Mouse (Mus musculus): ENCODE measurements at regions not wholly inside any gene's neighbourhood (a gene's known extent, or its start where the extent isn't known, plus 50 kb on each side); places are given as distances from the start of the nearest gene placed in this dataset.

- WGBS, result 57% methylated on average over 2 of the region's 2 CpGs
- H3K4me3 ChIP-seq (ENCODE audit: low read depth, low read length), result no peak overlapping the region
- H3K4me1 ChIP-seq (ENCODE audit: control insufficient read depth, insufficient read depth), result no peaks in the 10 kb centered on the region
- no peak for ATAC-seq (ENCODE audit: insufficient read depth, low read depth)
- no peaks in the 10 kb centered on the region for H3K36me3 ChIP-seq (replicated peaks; ENCODE audit: control insufficient read depth, insufficient read depth, low read length)
- H3K9me3 ChIP-seq (replicated peaks; ENCODE audit: control insufficient read depth, low read length), result no peaks in the 10 kb centered on the region
- no peak overlapping the region for H3K4me2 ChIP-seq (ENCODE audit: low read depth, low read length)
- no peak for TF ChIP-seq EP300 (IDR thresholded peaks at IDR 0.05; ENCODE audit: low read depth)
- TF ChIP-seq CTCF (IDR thresholded peaks at IDR 0.05; ENCODE audit: low read depth), result no peak
- no peaks in the 10 kb centered on the region for H3K27me3 ChIP-seq (ENCODE audit: control insufficient read depth, insufficient read depth, low read length)
- H3K9ac ChIP-seq (replicated peaks; ENCODE audit: low read depth, low read length), result no peak overlapping the region
- no peak overlapping the region for H3K27ac ChIP-seq (ENCODE audit: low read depth)
- no peak for DNase-seq (ENCODE audit: low spot score)
Observed at GRCm38 (mm10) chr9:82709411-82709983, 119.8 kb upstream of the Irak1bp1 start.

GRCm38 (mm10) chr9:82709991-82710593, 119.2 kb upstream of the Irak1bp1 start:
- Histone ChIP-seq H3K9me3 (replicated peaks; ENCODE audit: control insufficient read depth, low read length) (no peaks in the 10 kb centered on the region), H3K9ac (replicated peaks; ENCODE audit: low read depth, low read length) (no peak overlapping the region), H3K4me1 (ENCODE audit: control insufficient read depth, insufficient read depth) (no peaks in the 10 kb centered on the region), H3K4me3 (ENCODE audit: low read depth, low read length) (no peak overlapping the region), H3K27ac (ENCODE audit: low read depth) (no peak overlapping the region), H3K36me3 (replicated peaks; ENCODE audit: control insufficient read depth, insufficient read depth, low read length) (no peaks in the 10 kb centered on the region), H3K27me3 (ENCODE audit: control insufficient read depth, insufficient read depth, low read length) (no peaks in the 10 kb centered on the region), H3K4me2 (ENCODE audit: low read depth, low read length) (no peak overlapping the region)
- 68% methylated on average over 12 of the region's 12 CpGs for WGBS
- no peak for DNase-seq (ENCODE audit: low spot score)
- no peak for TF ChIP-seq EP300 (IDR thresholded peaks at IDR 0.05; ENCODE audit: low read depth)
- TF ChIP-seq CTCF (IDR thresholded peaks at IDR 0.05; ENCODE audit: low read depth), result no peak
- no peak for ATAC-seq (ENCODE audit: insufficient read depth, low read depth)

DNA sequence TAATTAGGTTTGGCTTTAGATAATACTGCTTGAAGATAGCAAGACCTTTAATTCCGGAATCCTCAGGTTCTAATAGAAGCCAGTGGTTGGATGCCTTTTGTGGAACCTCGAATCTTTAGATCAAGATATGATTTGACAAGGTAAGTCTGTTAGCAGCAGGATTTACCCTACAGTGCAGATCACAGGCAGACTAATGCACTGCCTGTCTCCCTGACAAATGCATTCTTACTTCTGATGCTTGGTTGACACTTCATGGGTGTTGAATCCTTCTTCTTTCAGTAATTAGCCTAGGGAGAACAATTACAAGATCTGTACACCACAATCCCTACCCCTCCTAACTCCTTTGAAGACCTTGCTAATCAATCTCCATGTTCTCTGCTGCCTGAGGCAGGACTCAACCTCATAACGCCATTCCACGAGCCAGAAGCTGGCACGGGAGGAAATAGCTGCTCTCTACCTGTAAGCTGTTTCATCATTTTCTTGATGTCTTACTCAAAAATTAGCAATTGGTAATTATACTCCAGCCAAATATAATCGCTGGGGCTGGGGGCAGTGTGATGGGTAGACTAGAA, 118.3 kb upstream of the Irak1bp1 start:
- H3K4me1 ChIP-seq (ENCODE audit: control insufficient read depth, insufficient read depth), result no peaks in the 10 kb centered on the region
- DNase-seq (ENCODE audit: low spot score) (no peak), ATAC-seq (ENCODE audit: insufficient read depth, low read depth) (no peak)
- H3K36me3 ChIP-seq (replicated peaks; ENCODE audit: control insufficient read depth, insufficient read depth, low read length), result no peaks in the 10 kb centered on the region
- H3K4me2 ChIP-seq (ENCODE audit: low read depth, low read length), result no peak overlapping the region
- 67% methylated on average over 6 of the region's 6 CpGs for WGBS
- H3K27ac ChIP-seq (ENCODE audit: low read depth), result no peak overlapping the region
- H3K9me3 ChIP-seq (replicated peaks; ENCODE audit: control insufficient read depth, low read length), result no peaks in the 10 kb centered on the region
- TF ChIP-seq EP300 (IDR thresholded peaks at IDR 0.05; ENCODE audit: low read depth) (no peak), CTCF (IDR thresholded peaks at IDR 0.05; ENCODE audit: low read depth) (no peak)
- H3K27me3 ChIP-seq (ENCODE audit: control insufficient read depth, insufficient read depth, low read length), result no peaks in the 10 kb centered on the region
- no peak overlapping the region for H3K9ac ChIP-seq (replicated peaks; ENCODE audit: low read depth, low read length)
- H3K4me3 ChIP-seq (ENCODE audit: low read depth, low read length), result no peak overlapping the region

- no peak overlapping the region for H3K27ac ChIP-seq (ENCODE audit: low read depth)
- no peaks in the 10 kb centered on the region for H3K36me3 ChIP-seq (replicated peaks; ENCODE audit: control insufficient read depth, insufficient read depth, low read length)
- H3K4me3 ChIP-seq (ENCODE audit: low read depth, low read length), result no peak overlapping the region
- no peaks in the 10 kb centered on the region for H3K9me3 ChIP-seq (replicated peaks; ENCODE audit: control insufficient read depth, low read length)
- no peak overlapping the region for H3K4me2 ChIP-seq (ENCODE audit: low read depth, low read length)
- no peak for ATAC-seq (ENCODE audit: insufficient read depth, low read depth)
- 62% methylated on average over 3 of the region's 3 CpGs for WGBS
- no peak for DNase-seq (ENCODE audit: low spot score)
- TF ChIP-seq CTCF (IDR thresholded peaks at IDR 0.05; ENCODE audit: low read depth) (no peak), EP300 (IDR thresholded peaks at IDR 0.05; ENCODE audit: low read depth) (no peak)
- no peak overlapping the region for H3K9ac ChIP-seq (replicated peaks; ENCODE audit: low read depth, low read length)
- H3K27me3 ChIP-seq (ENCODE audit: control insufficient read depth, insufficient read depth, low read length), result no peaks in the 10 kb centered on the region
- no peaks in the 10 kb centered on the region for H3K4me1 ChIP-seq (ENCODE audit: control insufficient read depth, insufficient read depth)
Observed at GRCm38 (mm10) chr9:82712769-82713733, 116.3 kb upstream of the Irak1bp1 start.

- Histone ChIP-seq H3K36me3 (replicated peaks; ENCODE audit: control insufficient read depth, insufficient read depth, low read length) (no peaks in the 10 kb centered on the region), H3K4me1 (ENCODE audit: control insufficient read depth, insufficient read depth) (no peaks in the 10 kb centered on the region), H3K27me3 (ENCODE audit: control insufficient read depth, insufficient read depth, low read length) (no peaks in the 10 kb centered on the region), H3K9ac (replicated peaks; ENCODE audit: low read depth, low read length) (no peak overlapping the region), H3K4me3 (ENCODE audit: low read depth, low read length) (no peak overlapping the region), H3K27ac (ENCODE audit: low read depth) (no peak overlapping the region), H3K4me2 (ENCODE audit: low read depth, low read length) (no peak overlapping the region), H3K9me3 (replicated peaks; ENCODE audit: control insufficient read depth, low read length) (no peaks in the 10 kb centered on the region)
- WGBS, result 63% methylated on average over 3 of the region's 3 CpGs
- TF ChIP-seq EP300 (IDR thresholded peaks at IDR 0.05; ENCODE audit: low read depth), result no peak
- no peak for TF ChIP-seq CTCF (IDR thresholded peaks at IDR 0.05; ENCODE audit: low read depth)
- ATAC-seq (ENCODE audit: insufficient read depth, low read depth) (no peak), DNase-seq (ENCODE audit: low spot score) (no peak)
Observed at GRCm38 (mm10) chr9:82728652-82729051, 100.7 kb upstream of the Irak1bp1 start.

Data from heart, postnatal 0 days (tissue).